Mouse (Mus musculus) v-Abl transformed pro-B cells (cell line): ENCODE measurements around the gene Fam228a.
"Not testable (repeated sequence)": the region's sequence is repeated elsewhere in the genome, so short reads cannot be mapped to it uniquely, and the experiment has no call there.

Experiments used
- in situ Hi-C, 2 experiments: fragments of 400-800 bp; cut with MboI; formaldehyde crosslinking; loops; one replicate each; pipeline ENCODE4 v1.15.1; 2025; ENCODE audit not compliant: unreplicated experiment in 2 of 2

The Fam228a gene

DNA sequence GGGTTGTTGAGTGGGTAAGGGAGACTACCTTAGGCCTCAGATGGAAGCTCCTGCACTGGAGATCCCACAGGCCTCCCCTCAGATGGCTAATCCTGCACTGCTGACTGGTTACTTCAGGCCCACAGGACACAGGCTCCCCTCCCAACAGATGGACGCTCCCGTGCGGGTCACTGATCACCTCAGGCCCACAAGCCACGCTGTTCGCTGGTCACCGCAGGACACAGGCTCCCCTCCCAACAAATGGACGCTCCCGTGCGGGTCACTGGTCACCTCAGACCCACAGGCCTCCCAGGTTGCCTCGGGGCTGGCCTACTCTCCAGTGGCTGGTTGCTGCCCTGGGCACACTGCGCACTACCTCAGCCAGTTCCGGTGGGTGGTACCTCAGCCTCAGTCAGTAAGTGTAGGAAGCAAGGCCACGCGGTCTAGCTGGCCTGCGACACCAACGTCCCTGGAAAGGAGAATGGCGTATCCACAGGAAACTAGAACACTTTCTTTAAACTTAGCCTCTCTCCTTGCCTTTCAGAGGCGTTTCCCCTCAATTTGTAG, at the start of gene Fam228a:
Gene Fam228a (minus strand): TSS at position 400 of the 546 bp plus-strand sequence.
- in situ Hi-C loops: no loop called here

- in situ Hi-C loops: no loop called here
These were observed 46.2 kb upstream of the Fam228a start for GRCm38 (mm10) chr12:4784466-4784865.

DNA sequence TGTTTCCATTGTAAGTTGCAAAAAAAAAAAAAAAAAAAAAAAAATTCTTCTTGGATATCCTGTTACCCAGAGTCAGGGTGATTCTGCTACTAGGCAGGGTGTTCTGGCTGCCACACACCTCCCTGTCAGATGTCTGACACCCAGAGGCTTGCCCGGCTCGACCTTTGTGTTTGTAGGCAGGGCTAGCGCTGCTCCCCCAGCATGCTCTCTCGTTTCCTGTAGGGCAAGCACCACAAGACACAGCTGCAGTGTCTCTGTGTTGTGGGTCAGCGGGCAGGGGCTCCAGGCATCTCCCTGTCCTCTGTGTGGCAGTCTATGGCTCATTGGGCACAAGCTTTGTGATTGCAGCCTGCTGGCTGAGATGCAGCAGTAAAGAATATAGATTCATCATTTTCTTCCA, 45.4 kb upstream of the Fam228a start:
- in situ Hi-C loops: no loop called here

- in situ Hi-C loops: not testable (repeated sequence)
These were observed 43.6 kb upstream of the Fam228a start for GRCm38 (mm10) chr12:4781725-4782404.

DNA sequence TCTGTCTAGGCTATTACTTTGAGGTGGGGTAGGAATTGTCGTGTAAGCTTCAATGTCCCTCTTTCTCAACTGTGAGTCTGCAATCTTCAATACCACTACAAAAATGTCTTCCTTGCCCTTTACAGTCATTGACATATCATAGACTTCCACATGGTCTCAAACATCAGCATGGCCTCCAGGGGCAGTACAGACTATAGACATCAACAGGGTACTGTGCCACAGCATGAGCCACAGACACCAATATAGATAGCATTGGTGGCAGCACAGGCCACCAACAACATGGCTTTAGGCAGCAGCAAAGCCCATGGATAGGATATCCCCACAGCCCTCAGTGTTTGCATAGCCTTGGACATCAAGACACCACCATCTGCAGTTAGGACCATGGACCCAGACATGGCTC, 43.0 kb upstream of the Fam228a start:
- in situ Hi-C loops: no loop called here

DNA sequence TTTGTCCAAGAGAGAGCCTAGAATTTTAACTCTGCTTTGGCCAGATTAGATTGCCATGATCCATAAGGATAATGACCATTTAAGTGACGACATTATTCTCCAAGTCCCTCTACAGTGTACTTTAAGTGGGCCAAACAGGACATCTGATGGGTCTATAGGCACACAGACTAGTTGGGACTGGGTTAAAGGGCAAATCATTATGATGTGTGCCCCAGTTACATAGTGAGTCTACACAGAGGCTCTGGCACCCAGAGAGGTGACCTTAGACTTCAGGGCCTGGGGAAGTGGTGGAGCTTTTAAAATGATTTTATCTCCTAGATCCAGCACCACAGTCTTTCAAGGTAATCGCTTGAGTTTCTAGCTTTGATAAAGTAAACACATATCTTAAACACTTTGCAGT, 42.0 kb upstream of the Fam228a start:
- in situ Hi-C loops: no loop called here

DNA sequence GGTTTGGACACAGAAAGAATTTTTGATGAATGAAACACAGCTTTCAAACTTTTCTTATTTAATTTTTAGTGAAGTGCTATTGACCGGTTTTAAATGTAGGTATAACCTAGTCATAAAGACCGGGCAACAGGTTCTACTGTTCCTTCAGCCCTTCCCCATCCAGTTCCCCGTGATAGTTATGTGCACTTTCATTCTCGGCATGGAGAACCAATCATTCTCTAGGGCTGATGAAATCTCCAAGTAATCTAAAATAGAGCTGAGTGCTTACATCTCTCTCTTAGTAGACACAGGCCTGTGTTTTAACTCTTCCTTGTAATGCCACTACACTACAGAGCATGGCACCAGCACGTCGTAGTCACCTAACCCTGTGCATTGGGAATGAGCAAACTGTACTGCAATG, 39.5 kb upstream of the Fam228a start:
- in situ Hi-C loops: no loop called here

DNA sequence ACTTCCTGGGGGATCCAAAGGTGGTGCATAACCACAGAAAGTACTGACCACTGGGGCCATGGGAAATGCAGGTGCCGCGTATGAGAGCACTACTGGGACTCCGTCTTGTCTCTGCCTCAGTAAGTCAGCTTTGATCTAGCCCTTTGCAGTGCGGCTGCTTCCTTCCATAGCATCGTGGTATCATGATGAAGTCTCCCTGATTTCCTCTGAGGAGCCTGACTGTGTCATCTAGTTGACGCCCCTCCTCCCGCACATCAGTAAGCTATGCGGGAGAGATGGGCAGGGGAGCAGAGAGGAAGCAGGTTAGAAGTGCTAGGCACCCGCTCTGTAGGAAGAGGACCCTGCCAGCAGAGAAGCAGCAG, 37.3 kb upstream of the Fam228a start:
- in situ Hi-C loops: no loop called here

DNA sequence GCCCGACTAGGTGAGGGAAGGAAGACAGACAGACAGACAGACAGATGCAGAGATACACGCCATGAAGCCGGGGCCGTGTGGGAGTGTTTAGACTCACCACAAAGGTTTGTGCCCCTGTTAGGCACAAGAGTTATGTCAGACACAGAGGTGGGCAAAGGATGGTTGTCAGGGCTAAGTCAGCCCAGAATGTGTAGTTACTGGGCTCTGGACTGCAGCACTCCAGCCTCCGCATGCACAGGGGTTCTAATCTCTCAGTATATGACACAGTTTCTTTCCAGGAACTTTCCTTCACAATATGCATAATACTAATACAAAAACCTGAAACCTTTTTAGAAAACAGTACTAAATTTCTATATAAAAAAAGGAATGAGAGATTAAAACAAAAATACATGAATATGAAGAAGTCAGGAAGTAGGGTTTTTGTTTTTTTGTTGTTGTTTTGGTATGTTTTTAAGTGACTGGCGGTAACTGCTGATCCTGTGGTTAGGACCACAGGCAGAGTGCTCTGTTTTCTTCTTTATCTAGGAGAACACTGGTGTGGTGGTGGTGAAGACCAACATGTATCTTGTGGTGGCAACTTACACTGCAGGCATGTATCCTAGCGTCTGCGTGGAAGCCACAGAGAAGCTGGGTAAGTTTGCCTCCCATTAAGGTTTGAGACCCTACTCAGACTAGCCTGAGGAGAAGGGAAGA, 36.8 kb upstream of the Fam228a start:
- in situ Hi-C loops: no loop called here

GRCm38 (mm10) chr12:4769333-4769723, 31.1 kb upstream of the Fam228a start:
- in situ Hi-C loops: no loop called here

DNA sequence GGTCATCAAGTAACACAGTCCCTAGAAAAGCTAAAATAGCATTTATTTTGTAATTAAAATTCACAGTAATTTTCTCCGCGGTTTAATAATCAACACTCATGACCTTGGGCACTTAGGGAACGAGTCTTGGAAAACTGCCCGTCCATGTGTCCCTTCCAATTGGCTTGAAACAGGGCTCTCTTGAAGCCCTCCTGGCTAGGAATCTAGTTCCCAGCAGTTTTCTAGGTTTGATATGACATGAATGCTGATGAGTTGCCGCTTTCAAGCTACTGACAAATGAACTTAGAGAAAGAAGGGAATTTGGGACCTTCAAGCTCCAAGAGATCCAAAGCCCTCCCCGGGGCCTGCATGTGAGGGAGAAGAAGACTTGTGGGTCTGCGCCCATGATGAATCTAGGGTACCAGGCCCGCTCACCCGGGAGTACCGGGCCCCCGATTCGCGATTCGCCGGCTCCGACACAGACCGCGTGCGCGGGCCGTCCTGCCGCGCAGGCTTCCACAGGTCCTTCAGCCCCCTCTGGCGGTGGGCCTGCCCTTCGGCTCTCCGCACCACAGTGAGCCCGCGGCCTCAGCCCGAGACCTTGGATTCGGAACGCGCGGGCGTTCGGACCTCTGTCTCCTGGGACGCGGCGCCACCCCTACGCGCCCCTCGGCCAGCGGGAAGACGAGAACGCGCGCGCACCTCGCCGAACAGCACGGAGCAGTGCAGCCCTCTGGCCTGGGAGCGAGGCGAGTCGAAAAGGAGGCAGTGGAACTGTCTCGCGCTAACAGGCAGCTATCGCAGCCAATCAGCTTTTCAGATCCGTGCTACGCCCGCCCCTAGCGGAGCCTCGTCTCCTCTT, 30.5 kb upstream of the Fam228a start, which contains the start of the genes Pfn4 and Fam228b:
Gene Pfn4 (plus strand): TSS at position 531 of the 841 bp plus-strand sequence.
Gene Fam228b (minus strand): TSS at position 776 of the 841 bp plus-strand sequence.
- in situ Hi-C loops: no loop called here

DNA sequence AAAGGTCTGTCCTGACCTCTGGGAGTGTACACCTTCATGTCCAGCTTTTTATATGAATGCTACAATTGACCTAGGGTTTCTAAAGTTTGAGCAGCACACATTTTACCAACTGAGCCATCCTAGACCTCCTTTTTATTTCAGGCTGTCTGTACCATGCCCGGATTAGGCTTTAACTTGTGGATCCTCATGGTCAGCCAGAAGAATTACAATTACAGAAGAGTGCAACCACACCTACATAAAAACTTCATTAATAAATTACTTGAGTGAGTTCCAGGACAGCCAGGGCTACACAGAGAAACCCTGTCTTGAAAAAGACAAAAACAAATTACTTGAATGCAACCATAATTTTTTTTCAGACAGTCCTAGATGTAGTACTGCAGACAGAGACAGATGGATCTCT, 18.8 kb upstream of the Fam228a start:
- in situ Hi-C loops: no loop called here

GRCm38 (mm10) chr12:4754451-4754850, 16.2 kb upstream of the Fam228a start:
- in situ Hi-C loops: not testable (repeated sequence)

- in situ Hi-C loops: no loop called here
These were observed 6.3 kb upstream of the Fam228a start for GRCm38 (mm10) chr12:4744486-4744885.

DNA sequence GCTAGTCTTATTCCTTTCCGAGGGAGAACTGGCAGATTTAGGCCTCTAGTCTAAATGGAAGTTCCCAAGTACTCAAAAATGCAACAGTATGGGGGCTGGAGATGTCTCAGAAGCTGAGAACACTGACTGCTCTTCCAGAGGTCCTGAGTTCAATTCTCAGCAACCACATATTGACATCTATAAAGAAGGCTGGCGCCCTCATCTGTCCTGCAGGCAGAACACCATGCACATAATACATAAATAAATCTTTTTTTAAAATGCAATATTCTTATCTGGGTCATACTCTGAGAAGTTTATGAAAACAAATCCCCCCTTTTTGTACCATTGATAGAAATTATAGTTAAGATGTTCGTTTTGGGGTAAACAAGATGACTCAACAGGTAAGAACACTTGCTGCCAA, 4.0 kb upstream of the Fam228a start:
- in situ Hi-C loops: no loop called here

DNA sequence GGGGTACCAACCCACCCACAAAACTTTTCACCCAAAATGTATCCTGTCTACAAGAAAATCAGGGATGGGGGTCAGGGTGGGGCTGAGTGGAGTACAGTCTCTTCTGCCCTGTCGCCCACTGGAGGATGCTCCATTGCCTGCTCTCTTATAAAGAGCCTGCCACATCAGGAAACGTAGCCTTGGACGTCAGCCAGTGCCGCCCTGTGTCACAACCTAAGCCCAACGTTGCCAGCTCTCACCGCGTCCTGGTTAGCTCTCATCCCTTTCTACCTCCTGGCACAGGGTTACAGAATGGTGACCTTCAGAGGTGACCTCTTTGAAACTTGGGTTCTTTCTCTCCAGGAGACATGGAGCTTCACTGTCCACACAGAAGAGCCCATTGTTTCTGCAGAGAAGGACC, 2.6 kb upstream of the Fam228a start:
- in situ Hi-C loops: no loop called here

GRCm38 (mm10) chr12:4732332-4732731, 5.9 kb downstream of the Fam228a start:
- in situ Hi-C loops: no loop called here

DNA sequence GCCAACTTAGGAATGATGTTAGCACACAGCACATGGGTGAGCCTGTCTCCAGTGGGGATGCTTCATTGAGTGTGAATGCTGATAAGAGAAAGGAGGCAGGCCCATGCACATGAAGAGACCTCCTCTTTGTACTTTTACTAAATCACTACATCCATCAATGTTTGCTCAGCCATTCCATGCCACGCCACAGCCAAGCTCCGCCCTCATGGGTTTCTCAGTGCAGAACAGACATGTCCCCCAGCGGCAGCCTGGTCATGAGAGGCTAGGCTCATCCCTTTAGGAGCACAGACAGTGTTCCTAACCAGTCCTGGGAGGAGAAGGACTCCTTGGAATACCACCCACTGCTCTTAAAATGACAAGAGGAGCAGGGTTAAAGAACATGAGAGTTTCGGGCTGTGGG, 6.6 kb downstream of the Fam228a start:
- in situ Hi-C loops: no loop called here

DNA sequence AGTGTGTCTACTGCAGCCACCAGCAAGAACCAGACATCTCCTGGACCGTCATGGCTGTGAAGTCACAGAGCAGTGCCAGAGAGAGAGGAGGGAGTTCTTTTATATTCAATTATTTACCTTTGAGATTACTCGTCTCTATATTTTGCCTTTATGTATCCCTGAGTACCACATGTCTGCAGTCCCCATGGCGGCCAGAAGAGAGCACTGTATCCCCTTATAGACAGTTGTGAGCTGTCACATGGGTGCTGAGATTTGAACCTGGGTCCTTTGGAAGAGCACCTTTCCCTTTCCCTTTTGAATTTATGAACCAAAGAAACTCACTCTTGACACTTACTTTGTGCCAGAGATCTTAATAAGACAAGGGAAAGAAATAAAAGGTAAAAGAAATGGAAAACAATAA, 9.1 kb downstream of the Fam228a start:
- in situ Hi-C loops: no loop called here

- in situ Hi-C loops: no loop called here
These were observed 18.2 kb downstream of the Fam228a start for GRCm38 (mm10) chr12:4719762-4720754.
